Mouse (Mus musculus): ENCODE measurements around the gene Tbx6. TPM values are rescaled to one million over a fixed set of nuclear protein-coding genes. Genes with fewer than 3 reads are reported as not detected.

Tbx6 gene
- polyA plus RNA-seq, 1 experiment = 1.7 TPM

DNA sequence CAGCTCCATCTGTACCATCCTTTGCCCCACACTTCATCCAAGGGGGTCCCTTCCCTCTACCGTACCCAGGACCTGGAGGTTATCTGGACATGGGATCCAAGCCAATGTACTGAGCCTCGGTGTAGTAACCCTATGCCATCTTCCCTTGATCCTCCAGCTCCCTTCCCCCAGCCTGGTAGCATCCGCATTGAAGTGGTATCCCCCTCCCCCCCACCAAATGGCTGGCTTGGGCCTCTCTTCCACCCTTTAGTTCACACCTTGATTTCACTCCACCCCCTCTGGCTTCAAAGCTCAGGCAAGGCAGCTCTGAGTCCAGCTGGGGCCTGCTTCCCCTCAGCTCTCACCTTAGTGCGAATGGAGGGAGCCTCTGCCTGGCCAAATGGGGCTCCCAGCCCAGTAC, 3.8 kb downstream of the Tbx6 start:
- H3K4me1 ChIP-seq (ENCODE audit: control insufficient read depth, insufficient read depth, low read length) = no peaks in the 10 kb centered on the region
- H3K9me3 ChIP-seq (replicated peaks; ENCODE audit: control insufficient read depth, insufficient read depth, low read length, poor library complexity, severe bottlenecking) = no peaks in the 10 kb centered on the region
- H3K9ac ChIP-seq (ENCODE audit: low read depth, poor library complexity, severe bottlenecking) = no peak overlapping the region
- no peak overlapping the region for H3K4me3 ChIP-seq (ENCODE audit: low read depth, low read length)
- TF ChIP-seq POLR2A (IDR thresholded peaks at IDR 0.05; ENCODE audit: insufficient read depth, low read length) (no peak), EP300 (IDR thresholded peaks at IDR 0.05; ENCODE audit: insufficient read depth, low read depth, low read length) (no peak), CTCF (IDR thresholded peaks at IDR 0.05; ENCODE audit: low read depth, low read length) (no peak)
- H3K27ac ChIP-seq (ENCODE audit: insufficient read depth, low read length) = no peak overlapping the region
- H3K36me3 ChIP-seq (ENCODE audit: control insufficient read depth, insufficient read depth, low read length, poor library complexity, severe bottlenecking) = peaks cover 43% of the 10 kb centered on the region
- H3K27me3 ChIP-seq (ENCODE audit: control insufficient read depth, insufficient read depth, low read length, poor library complexity, severe bottlenecking) = no peaks in the 10 kb centered on the region

- no peak for TF ChIP-seq POLR2A (IDR thresholded peaks at IDR 0.05; ENCODE audit: insufficient read depth, low read length)
- TF ChIP-seq EP300 (IDR thresholded peaks at IDR 0.05; ENCODE audit: insufficient read depth, low read depth, low read length) = no peak
- TF ChIP-seq CTCF (IDR thresholded peaks at IDR 0.05; ENCODE audit: low read depth, low read length) = no peak
- no peak overlapping the region for H3K27ac ChIP-seq (ENCODE audit: insufficient read depth, low read length)
- H3K4me1 ChIP-seq (ENCODE audit: control insufficient read depth, insufficient read depth, low read length) = no peaks in the 10 kb centered on the region
- peaks cover 48% of the 10 kb centered on the region for H3K36me3 ChIP-seq (ENCODE audit: control insufficient read depth, insufficient read depth, low read length, poor library complexity, severe bottlenecking)
- H3K4me3 ChIP-seq (ENCODE audit: low read depth, low read length) = no peak overlapping the region
- H3K27me3 ChIP-seq (ENCODE audit: control insufficient read depth, insufficient read depth, low read length, poor library complexity, severe bottlenecking) = no peaks in the 10 kb centered on the region
- H3K9me3 ChIP-seq (replicated peaks; ENCODE audit: control insufficient read depth, insufficient read depth, low read length, poor library complexity, severe bottlenecking) = no peaks in the 10 kb centered on the region
- no peak overlapping the region for H3K9ac ChIP-seq (ENCODE audit: low read depth, poor library complexity, severe bottlenecking)
Measured at GRCm38 (mm10) chr7:126786142-126786541, 4.9 kb downstream of the Tbx6 start.

DNA sequence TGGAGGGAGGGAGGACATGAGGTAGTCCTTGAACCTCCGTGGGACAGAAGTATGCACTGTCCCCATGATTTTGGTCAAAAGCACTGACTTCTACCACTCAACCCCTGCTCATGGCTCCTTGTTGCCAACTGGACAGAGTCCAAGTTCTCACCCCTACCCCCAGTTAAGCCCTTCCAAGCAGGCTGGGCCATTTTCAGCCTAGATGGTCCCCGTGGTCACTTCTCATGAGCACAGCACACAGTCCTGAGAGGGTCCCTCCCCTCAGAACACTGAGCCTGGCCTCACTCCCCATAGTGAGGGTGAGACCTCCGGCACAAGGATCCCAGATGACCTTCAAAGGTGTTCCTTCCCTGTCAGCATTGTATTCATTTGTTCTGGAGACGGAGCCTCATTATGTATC, 7.9 kb downstream of the Tbx6 start:
- no peak overlapping the region for H3K4me3 ChIP-seq (ENCODE audit: low read depth, low read length)
- no peak overlapping the region for H3K9ac ChIP-seq (ENCODE audit: low read depth, poor library complexity, severe bottlenecking)
- TF ChIP-seq EP300 (IDR thresholded peaks at IDR 0.05; ENCODE audit: insufficient read depth, low read depth, low read length) (no peak), POLR2A (IDR thresholded peaks at IDR 0.05; ENCODE audit: insufficient read depth, low read length) (no peak), CTCF (IDR thresholded peaks at IDR 0.05; ENCODE audit: low read depth, low read length) (no peak)
- no peak overlapping the region for H3K27ac ChIP-seq (ENCODE audit: insufficient read depth, low read length)
- no peaks in the 10 kb centered on the region for H3K4me1 ChIP-seq (ENCODE audit: control insufficient read depth, insufficient read depth, low read length)
- no peaks in the 10 kb centered on the region for H3K9me3 ChIP-seq (replicated peaks; ENCODE audit: control insufficient read depth, insufficient read depth, low read length, poor library complexity, severe bottlenecking)
- H3K36me3 ChIP-seq (ENCODE audit: control insufficient read depth, insufficient read depth, low read length, poor library complexity, severe bottlenecking) = peaks cover 48% of the 10 kb centered on the region
- no peaks in the 10 kb centered on the region for H3K27me3 ChIP-seq (ENCODE audit: control insufficient read depth, insufficient read depth, low read length, poor library complexity, severe bottlenecking)

DNA sequence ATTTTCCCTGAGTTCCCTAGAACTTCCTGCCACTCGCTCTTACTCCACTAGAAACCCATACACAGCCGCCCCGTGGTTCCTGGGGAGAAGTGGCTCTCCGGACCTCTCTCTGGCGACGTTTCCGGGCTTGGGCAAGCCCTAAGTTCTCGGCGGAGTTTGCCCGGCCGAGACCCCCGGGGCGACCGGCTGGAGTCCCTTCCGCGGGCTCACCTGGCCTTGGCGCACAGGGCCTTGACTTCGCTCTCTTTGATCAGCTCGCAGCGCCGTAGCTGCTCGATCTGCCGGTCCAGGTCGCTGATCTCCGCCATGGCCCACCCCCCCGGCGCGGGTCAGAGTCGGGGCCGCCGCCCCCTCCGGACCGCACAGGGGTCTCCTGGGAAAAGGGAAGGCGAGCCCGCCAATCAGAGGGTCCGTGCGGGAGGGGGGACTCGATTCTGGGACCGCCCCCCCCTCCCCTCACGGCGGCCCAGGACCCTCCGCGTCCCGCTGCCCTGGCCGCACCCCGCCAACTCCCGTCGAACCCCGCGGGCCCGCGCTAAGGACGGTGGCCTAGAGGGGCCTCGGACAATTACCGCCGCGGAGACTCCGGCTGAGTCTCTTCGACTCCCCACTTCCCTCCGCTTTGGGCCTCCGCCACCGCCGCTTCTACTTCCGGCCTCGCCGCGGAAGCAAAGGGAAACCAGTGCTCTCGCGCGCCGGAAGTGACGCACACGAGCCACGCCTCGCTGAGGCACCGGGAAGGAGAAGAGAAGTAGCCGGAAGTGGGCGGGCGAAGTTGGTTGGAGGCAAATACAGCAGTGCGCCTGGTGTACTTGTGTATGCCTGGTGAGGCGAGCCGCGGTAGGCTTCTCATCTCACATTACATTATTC, 10.8 kb downstream of the Tbx6 start, which contains the start of gene Ppp4c:
Ppp4c (minus strand) TSS at position 646 of the 870 bp plus-strand sequence.
- H3K36me3 ChIP-seq (ENCODE audit: control insufficient read depth, insufficient read depth, low read length, poor library complexity, severe bottlenecking) = peaks cover 54% of the 10 kb centered on the region
- H3K9me3 ChIP-seq (replicated peaks; ENCODE audit: control insufficient read depth, insufficient read depth, low read length, poor library complexity, severe bottlenecking) = no peaks in the 10 kb centered on the region
- no peak; the same call in 1 of the 2 replicates for TF ChIP-seq EP300 (IDR thresholded peaks at IDR 0.05; ENCODE audit: insufficient read depth, low read depth, low read length)
- TF ChIP-seq POLR2A (IDR thresholded peaks at IDR 0.05; ENCODE audit: insufficient read depth, low read length) = peak; percentile 85
- no peak for TF ChIP-seq CTCF (IDR thresholded peaks at IDR 0.05; ENCODE audit: low read depth, low read length)
- H3K4me1 ChIP-seq (ENCODE audit: control insufficient read depth, insufficient read depth, low read length) = no peaks in the 10 kb centered on the region
- H3K27me3 ChIP-seq (ENCODE audit: control insufficient read depth, insufficient read depth, low read length, poor library complexity, severe bottlenecking) = no peaks in the 10 kb centered on the region
- peak within 1 kb of the TSS; percentile 96 for H3K9ac ChIP-seq (ENCODE audit: low read depth, poor library complexity, severe bottlenecking)
- H3K4me3 ChIP-seq (ENCODE audit: low read depth, low read length) = peak within 1 kb of the TSS; percentile 91
- peak within 1 kb of the TSS; percentile 67 for H3K27ac ChIP-seq (ENCODE audit: insufficient read depth, low read length)

DNA sequence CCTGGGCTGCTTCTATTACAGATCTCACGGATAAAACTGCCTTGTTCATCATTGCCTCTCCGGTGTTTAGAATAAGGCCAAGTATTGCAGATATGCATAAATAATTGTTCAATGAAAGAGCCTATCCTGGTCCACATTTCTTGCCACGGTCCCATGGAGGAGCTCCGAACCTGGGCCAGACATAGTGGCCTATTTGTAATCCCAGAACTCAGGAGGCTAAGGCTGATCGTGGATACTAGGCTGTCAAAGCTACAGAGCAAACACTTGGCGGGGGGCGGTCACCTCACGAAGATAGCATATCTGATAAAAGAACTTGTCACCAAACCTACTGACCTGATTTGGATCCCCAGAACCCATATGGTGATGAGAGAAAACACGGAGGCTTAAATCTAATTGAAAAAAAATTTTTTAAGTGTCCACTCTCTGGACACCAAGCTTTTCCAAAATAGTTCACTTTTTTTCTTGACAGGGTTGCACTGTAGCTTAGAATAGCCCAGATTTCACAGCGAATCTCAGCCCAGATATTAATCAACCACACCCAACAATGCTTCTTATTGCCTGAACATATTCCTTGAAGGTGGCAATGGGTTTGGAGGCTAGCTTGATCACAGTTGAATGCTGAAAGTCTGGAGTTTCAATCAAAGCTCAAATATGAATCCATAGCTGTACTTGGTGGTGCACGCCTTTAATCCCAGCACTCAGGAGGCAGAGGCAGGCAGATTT, 11.6 kb downstream of the Tbx6 start:
- no peak for TF ChIP-seq POLR2A (IDR thresholded peaks at IDR 0.05; ENCODE audit: insufficient read depth, low read length)
- H3K9ac ChIP-seq (ENCODE audit: low read depth, poor library complexity, severe bottlenecking) = peak overlapping the region; percentile 96
- H3K36me3 ChIP-seq (ENCODE audit: control insufficient read depth, insufficient read depth, low read length, poor library complexity, severe bottlenecking) = peaks cover 50% of the 10 kb centered on the region
- H3K27ac ChIP-seq (ENCODE audit: insufficient read depth, low read length) = peak overlapping the region; percentile 67
- H3K9me3 ChIP-seq (replicated peaks; ENCODE audit: control insufficient read depth, insufficient read depth, low read length, poor library complexity, severe bottlenecking) = no peaks in the 10 kb centered on the region
- peak overlapping the region; percentile 91 for H3K4me3 ChIP-seq (ENCODE audit: low read depth, low read length)
- no peaks in the 10 kb centered on the region for H3K27me3 ChIP-seq (ENCODE audit: control insufficient read depth, insufficient read depth, low read length, poor library complexity, severe bottlenecking)
- H3K4me1 ChIP-seq (ENCODE audit: control insufficient read depth, insufficient read depth, low read length) = no peaks in the 10 kb centered on the region

Measured in ES-Bruce4 (cell line).